Mouse (Mus musculus) thymus, postnatal 10 days (tissue): ENCODE results near the gene Ror1.

Experiments used
- DNase-seq, 2 experiments: peaks; one replicate each; pipeline ENCODE4 v3.0.0; 2021; ENCODE audit warnings: low spot score in 2 of 2

Gene Ror1

GRCm38 (mm10) chr4:100116366-100116765, 20.8 kb downstream of the Ror1 start:
- no peak for DNase-seq

- no peak for DNase-seq
Observed at GRCm38 (mm10) chr4:100118676-100119075, 23.1 kb downstream of the Ror1 start.

DNA sequence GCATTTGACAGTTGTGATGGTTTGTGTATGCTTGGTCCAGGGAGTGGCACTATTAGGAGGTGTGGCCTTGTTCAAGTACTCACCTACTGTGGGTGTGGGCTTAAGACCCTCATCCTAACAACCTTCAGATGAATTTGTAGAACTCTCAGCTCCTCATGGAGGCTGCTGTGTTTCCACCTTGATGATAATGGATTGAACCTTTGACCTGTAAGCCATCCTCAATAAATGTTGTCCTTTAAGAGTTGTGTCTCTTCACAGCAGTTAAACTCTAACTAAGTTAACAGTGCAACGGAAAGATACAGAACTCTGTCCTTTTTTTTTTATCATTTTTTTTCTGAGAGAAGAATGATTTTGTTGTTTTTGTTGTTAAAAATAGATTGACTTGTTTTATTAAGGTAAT, 23.8 kb downstream of the Ror1 start:
- no peak for DNase-seq

DNA sequence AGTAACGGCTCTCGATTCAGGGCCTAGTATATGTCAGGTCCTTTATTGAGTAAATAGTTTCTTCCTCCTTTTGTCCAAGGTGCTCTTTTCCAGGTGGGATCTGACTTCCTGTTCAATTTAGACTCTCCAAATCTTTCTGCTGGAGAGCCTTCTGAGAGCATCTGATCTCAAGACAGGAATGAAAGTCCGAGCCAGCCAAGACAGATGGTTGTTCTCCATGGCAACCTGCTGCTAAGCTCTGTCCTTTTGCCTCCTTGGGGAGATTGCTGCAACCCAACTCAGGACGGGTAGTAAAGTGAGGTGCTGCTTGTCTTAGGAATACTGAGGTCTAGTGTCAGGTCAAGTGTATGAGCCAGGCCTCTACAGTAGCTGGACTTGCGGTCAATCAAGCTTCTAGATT, 25.0 kb downstream of the Ror1 start:
- DNase-seq = no peak

- DNase-seq = no peak
Observed at GRCm38 (mm10) chr4:100122436-100122835, 26.8 kb downstream of the Ror1 start.

DNA sequence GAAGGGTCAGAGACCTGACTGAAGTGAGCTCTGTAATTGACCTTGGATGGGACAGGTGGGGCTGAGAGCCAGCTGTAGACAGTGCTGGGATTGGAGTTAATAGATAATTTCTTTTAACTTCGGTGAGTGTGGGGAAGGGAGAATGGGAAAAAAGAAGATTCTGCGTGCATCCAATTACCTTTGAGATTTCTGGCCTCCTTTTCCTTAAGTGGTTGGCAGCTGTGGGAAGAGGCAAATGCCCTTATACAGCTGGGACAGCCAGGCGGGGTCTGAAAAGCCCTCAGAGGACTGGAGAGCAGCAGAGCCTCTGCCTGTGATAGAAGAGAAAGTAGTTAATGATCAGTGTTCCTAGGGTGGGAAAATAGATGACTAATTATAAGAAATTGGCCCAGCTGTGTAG, 27.9 kb downstream of the Ror1 start:
- no peak for DNase-seq

DNA sequence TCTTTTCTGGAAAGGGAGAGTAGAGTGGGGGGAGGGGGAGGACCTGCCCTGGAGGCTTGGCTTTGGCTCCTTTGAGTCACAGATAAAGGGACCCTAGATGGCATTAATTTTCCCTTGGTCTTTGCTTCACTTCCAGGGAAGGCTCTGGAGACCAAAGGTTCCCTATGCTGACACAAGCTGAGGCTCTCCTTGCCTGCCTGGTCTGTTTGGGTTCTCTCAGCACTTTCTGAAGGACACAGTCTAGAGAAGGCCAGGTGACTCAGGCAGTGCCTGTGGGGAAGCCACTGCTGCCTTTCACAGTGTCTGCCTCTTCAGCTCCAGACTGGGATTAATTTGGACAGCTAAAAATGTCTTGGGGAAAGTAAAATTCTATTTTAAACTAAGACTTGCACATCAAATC, 28.5 kb downstream of the Ror1 start:
- no peak for DNase-seq

- no peak for DNase-seq
Observed at GRCm38 (mm10) chr4:100124935-100125334, 29.3 kb downstream of the Ror1 start.

DNA sequence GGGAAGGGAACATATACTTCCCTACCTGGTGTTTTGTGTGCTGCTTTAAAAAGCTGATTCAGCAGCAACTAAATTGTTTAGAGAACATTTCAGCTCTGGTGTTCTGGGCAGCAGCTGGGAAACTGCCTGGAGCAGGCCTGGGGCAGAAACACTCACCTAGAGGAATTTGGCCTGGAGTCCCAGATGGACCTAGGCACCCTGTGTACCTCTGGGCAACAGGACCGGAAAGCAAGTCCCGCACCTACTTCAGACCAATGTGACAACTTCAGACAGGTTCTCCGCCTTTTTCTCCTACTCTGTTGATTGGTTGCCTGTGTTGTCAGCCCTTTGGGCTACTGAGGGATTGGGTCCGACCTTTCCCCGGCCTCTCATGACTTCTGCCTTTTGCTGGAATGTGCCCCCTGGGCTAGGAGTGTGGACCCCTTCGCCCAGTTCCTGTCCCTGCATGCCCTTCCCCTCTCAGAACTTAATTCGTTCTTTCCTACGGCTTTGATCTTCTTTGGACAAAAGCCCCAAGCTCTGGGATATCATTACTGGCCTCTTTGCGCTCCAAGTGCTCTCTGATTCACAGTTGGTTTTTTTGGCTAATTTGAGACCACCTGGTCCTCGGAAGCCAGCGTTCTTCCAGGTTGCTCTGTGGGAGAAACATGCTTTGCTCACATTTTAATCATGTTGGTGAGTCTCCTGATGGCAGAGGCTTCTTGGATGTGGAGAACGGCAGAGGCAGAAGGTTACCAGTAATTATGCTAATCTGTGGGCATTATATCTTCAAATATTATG, 31.1 kb downstream of the Ror1 start:
- no peak for DNase-seq

- no peak for DNase-seq
Observed at GRCm38 (mm10) chr4:100128026-100128922, 32.7 kb downstream of the Ror1 start.

DNA sequence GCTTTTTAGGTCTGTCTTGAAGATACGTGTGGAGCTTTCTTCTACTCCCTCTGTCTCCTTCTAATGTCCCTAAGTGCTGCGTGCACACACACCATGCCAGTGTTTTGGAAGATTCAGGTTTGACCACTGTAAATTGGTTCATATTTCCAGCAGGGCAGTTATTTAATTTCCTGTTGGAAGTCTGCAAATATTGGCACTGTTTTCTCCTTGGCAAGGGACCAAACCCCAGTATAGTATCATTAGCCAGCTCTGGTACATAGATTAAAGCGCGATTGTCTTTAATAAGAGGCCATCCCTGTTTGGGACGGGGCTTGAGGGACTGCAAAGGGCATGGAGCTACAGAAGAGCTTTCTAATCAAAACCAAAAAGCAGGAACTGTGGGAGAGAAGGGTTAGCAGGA, 33.6 kb downstream of the Ror1 start:
- no peak for DNase-seq

DNA sequence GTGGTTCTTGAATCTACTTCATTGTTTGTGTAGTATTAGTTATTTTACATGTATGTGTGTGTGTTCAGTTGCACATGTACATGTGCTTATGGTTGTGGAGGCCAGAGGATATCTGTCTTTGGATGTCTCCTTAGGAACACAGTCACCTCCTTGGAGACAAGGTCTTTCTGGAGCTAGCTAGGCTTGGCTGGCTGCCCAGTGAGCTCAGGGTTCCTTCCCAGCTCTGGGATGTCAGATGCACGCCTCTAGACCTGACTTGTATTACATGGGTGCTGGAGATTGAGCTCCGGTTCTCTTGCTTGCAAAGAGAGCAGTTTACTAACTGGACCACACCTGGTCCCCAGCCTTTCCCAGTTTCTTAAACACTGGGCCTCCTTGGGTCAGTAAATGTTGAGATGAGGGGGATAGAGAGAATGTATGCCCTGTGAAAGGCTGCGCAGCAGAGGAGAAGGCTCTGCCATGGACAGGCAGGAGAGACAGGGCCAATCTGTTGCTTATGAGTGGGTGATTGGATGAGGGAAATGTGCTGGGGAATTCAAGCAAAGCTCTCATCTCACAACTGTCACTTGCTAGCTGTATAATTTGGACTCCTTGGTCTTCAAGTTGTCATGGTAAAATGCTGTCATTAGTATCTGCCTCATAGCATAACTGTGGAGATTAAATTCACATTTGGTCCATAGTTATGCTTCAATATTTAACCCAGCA, 35.3 kb downstream of the Ror1 start:
- no peak for DNase-seq

DNA sequence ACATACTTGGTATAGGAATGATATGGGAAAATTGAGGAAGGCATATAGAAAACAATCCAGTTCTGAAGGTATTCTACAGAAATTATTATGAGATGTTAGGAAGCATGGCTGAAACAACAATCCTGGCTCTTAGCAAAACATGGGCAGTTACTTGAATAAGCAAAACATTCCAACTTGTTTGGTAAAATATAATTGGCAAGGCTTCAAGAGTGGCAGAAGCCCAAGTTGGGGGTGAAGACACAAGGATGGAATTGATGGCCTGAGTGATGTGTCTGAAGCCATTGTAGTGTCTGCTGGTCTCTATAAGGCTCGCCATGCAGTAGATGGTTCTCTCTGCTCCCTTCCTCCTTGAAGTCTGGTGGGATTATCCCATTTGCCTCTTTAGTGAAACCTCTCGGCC, 35.9 kb downstream of the Ror1 start:
- DNase-seq = no peak

DNA sequence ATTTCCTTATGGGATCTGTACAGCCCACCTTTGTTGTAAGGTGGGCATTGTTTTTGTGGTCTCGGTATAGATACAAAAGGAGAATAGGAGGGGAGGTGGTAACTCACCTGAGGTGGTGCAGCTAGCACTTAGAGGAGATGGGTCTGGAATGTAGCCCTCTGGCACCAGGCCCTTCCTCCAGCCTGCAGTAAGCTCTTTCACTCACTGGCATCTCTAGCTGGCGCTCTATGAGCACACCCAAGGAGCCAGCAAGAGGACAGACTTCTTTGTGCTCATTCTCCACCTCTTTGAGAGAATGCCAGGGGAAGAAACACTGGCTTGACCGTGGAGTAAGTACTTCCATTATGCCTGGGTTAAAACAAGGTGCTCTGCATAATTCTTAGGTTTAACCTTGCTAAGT, 36.7 kb downstream of the Ror1 start:
- DNase-seq = no peak

DNA sequence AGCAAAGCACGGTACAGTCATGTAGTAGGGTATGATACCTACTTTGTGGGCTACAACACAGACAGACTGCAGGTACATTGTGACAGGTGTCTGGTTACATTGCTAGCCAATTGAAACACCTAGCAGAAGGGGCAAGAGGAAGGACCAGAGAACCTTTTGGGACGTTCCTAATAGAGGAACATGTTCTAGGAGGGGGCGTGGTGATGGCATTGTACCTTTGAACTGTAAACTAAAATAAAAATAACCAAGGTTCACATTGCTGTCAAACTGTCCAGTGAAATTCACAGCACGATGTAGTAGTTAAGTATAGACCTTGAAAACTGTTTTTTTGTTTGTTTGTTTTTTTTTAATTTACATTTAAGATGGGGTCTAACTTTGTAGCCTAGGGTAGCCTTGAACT, 40.5 kb downstream of the Ror1 start:
- DNase-seq = no peak

- no peak for DNase-seq
Observed at GRCm38 (mm10) chr4:100137102-100137835, 41.7 kb downstream of the Ror1 start.

DNA sequence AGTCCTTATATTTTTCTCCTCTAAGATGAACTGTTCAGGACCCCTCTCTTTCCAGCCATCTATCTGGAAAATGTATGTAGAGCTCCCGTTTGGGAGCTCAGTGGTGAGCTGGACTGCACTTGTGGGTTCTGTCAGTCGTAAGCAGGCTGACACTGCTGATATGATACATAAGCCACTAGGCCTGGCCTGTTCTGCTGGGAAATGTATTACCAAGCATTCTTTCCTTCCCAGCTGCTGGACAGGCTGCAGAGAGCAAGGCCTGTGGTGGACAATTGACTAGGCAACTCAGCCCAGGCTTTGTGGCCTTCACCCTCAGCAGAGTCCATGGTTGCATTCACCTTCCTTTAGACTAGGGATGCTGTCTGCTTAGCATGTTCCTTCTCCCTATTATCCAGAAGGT, 46.0 kb downstream of the Ror1 start:
- no peak for DNase-seq

DNA sequence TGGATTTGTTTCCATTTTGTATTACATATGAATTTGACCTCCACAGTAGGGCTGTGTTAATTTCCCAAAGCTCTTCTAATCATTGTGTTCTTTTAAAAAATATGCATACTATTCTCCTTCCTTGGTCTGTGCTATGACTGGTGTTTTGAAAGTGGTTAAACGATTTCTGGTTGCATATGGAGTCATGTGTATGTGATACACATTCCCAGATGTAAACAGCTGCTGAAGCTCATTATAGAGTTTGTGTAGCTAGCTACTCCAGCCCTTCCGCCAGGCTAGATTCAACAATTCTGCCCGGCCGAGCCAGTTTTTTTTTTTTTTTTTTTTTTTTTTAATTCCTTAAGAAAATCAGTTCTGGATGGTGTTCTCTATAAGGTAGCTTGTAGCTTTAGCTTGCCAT, 49.2 kb downstream of the Ror1 start:
- DNase-seq = no peak

DNA sequence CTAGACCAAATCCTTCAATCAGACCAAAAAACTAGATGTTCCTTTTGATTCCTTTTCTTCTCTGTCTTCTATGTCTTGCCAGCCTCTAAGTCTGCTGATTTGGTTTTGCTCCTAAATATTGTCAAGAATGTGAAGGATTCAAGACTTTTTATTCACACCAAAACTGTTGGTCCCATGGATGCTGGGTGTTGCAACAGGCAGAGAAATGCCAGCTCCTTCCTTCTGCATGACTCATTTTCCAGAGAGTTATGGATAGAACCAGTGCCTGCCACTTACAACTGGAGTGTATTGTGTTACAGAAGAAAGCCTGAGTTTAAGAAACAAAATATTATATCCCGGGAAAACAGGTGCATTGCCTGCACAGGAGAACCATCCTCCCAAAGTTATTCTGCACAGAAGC, 55.2 kb downstream of the Ror1 start:
- DNase-seq = no peak

DNA sequence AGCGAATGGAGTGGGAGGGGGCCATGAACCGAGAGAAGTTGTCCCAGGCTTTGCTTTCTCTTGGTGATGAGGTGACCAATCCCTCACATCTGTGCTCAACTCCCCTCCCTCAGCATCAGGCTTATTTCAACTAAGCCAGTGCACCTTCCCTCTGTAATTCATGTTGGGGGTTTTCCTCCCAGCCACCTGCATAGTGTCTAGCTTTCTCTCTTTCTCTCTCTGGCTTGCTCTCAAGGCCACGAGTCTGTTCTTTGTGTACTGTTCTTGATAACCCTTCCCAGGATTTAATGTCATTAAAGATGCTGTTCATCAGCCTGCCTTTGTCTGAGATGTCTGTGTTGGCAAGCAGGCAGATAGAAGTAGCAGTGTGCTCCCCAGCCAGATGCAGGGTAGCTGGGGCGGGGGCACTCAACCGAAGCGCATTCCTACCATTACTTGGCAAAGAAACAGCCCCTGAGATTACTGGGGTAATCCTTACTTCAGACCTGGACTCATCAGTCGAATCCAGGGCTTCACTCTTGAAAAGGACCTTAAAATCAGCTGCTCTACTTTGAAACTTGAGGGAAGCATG, 59.1 kb downstream of the Ror1 start:
- no peak for DNase-seq

- DNase-seq = no peak
Observed at GRCm38 (mm10) chr4:100155731-100156130, 60.1 kb downstream of the Ror1 start.
